Mouse (Mus musculus) small intestine, adult 2 months (tissue): Measurements from ENCODE around the gene Glt8d1.

ENCODE experiments used
- CTCF ChIP-seq: fragments of 200-500 bp; IDR thresholded peaks from 2 replicates; pipeline ENCODE4 v1.5.1; 2012; ENCODE audit warnings: low read depth, mild to moderate bottlenecking, control low read depth, inconsistent platforms, low read length, moderate library complexity, mixed read lengths; ENCODE audit not compliant: insufficient replicate concordance, insufficient read length; ENCODE audit errors: extremely low read depth
- POLR2A ChIP-seq: fragments of 200-500 bp; IDR thresholded peaks from 2 replicates; pipeline ENCODE4 v1.6.1; 2012; ENCODE audit warnings: low read depth, mild to moderate bottlenecking, control low read depth, inconsistent platforms, low read length, moderate library complexity

GRCm38 (mm10) chr14:31025785-31026184, 24.6 kb downstream of the Glt8d1 start:
- no peak for TF ChIP-seq CTCF
- TF ChIP-seq POLR2A: no peak
